Mouse (Mus musculus): ENCODE data around the gene Lancl1.

Lancl1 gene

GRCm38 (mm10) chr1:67017101-67017870 is 21.4 kb downstream of the Lancl1 start:
- in situ Hi-C loops (cut with MboI; ENCODE audit: low sequenced_read_pairs): no loop called here

GRCm38 (mm10) chr1:67014205-67014604 is 24.5 kb downstream of the Lancl1 start:
- in situ Hi-C loops (cut with MboI; ENCODE audit: low sequenced_read_pairs): no loop called here

GRCm38 (mm10) chr1:67010520-67010919 is 28.2 kb downstream of the Lancl1 start:
- in situ Hi-C loops (cut with MboI; ENCODE audit: low sequenced_read_pairs): no loop called here

GRCm38 (mm10) chr1:67003699-67004098 is 35.0 kb downstream of the Lancl1 start:
- in situ Hi-C loops (cut with MboI; ENCODE audit: low sequenced_read_pairs): no loop called here

- in situ Hi-C loops (cut with MboI; ENCODE audit: low sequenced_read_pairs): no loop called here
Measured at GRCm38 (mm10) chr1:67002226-67002625, 36.4 kb downstream of the Lancl1 start.

- in situ Hi-C loops (cut with MboI; ENCODE audit: low sequenced_read_pairs): no loop called here
Measured at GRCm38 (mm10) chr1:67001367-67001766, 37.3 kb downstream of the Lancl1 start.

- in situ Hi-C loops (cut with MboI; ENCODE audit: low sequenced_read_pairs): no loop called here
Measured at GRCm38 (mm10) chr1:67000484-67000883, 38.2 kb downstream of the Lancl1 start.

- in situ Hi-C loops (cut with MboI; ENCODE audit: low sequenced_read_pairs): no loop called here
Measured at GRCm38 (mm10) chr1:66998601-66999000, 40.1 kb downstream of the Lancl1 start.

GRCm38 (mm10) chr1:66998188-66998587 is 40.5 kb downstream of the Lancl1 start:
- in situ Hi-C loops (cut with MboI; ENCODE audit: low sequenced_read_pairs): no loop called here

GRCm38 (mm10) chr1:66996819-66997218 is 41.9 kb downstream of the Lancl1 start:
- in situ Hi-C loops (cut with MboI; ENCODE audit: low sequenced_read_pairs): no loop called here

- in situ Hi-C loops (cut with MboI; ENCODE audit: low sequenced_read_pairs): no loop called here
Measured at GRCm38 (mm10) chr1:66992764-66993163, 45.9 kb downstream of the Lancl1 start.

- in situ Hi-C loops (cut with MboI; ENCODE audit: low sequenced_read_pairs): no loop called here
Measured at GRCm38 (mm10) chr1:66987558-66988190, 51.0 kb downstream of the Lancl1 start.

- in situ Hi-C loops (cut with MboI; ENCODE audit: low sequenced_read_pairs): no loop called here
Measured at GRCm38 (mm10) chr1:66985906-66986305, 52.8 kb downstream of the Lancl1 start.

GRCm38 (mm10) chr1:66985129-66985698 is 53.5 kb downstream of the Lancl1 start:
- in situ Hi-C loops (cut with MboI; ENCODE audit: low sequenced_read_pairs): no loop called here

GRCm38 (mm10) chr1:66980129-66980528 is 58.5 kb downstream of the Lancl1 start:
- in situ Hi-C loops (cut with MboI; ENCODE audit: low sequenced_read_pairs): no loop called here

- in situ Hi-C loops (cut with MboI; ENCODE audit: low sequenced_read_pairs): no loop called here
Measured at GRCm38 (mm10) chr1:66975456-66975855, 63.2 kb downstream of the Lancl1 start.

- in situ Hi-C loops (cut with MboI; ENCODE audit: low sequenced_read_pairs): no loop called here
Measured at GRCm38 (mm10) chr1:66964857-66965256, 73.8 kb downstream of the Lancl1 start.

- in situ Hi-C loops (cut with MboI; ENCODE audit: low sequenced_read_pairs): no loop called here
Measured at GRCm38 (mm10) chr1:66960536-66961243, 78.0 kb downstream of the Lancl1 start.

GRCm38 (mm10) chr1:66957361-66957760 is 81.3 kb downstream of the Lancl1 start:
- in situ Hi-C loops (cut with MboI; ENCODE audit: low sequenced_read_pairs): no loop called here

- in situ Hi-C loops (cut with MboI; ENCODE audit: low sequenced_read_pairs): no loop called here
Measured at GRCm38 (mm10) chr1:66951086-66951485, 87.6 kb downstream of the Lancl1 start.
